In the genomic region with DNA sequence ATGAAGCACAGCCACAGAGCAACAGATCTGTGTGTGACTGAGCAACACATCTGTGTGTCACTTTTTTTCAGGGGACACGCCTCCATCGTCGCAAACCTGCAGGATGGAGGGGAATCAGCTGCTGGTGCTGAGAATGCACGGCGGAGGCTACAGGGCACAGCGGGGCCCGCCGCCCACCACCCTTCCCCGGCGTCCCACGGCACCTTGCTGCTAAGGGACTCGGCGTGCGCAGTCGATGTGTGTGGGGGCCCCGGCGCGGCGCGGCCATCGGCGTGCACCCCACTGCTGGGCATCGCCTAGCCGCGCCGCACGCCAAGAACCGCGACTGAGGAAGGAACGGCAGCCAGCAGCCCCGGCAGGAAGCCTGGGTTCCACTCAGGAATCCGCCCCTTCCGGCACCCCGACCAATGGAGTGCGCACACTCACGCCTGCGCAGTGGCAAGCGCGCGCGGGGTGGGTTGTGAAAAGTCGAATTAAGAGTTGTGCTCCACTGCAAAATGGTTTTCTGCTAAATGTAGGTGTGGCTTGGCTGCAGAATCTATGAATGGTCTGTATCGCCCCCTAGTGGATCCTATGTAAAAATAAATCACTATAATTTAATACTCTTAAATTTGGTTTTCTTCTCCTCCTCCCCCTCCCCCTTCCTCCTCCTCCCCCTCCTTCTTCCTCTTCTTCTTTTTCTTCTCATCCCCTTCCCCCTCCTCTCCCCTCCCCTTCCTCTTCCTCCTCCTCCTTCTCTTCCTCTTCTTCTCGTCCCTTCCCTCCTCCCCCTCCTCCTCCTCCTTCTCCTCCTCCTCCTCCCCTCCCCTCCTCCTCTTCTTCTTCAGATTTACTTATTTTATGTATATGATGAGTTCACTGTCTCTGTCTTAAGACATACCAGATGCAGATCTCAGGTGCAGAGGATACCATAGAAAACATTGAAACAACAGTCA, we compare ENCODE assay signal across 7 mouse cellular contexts. TPM values are rescaled to one million over a fixed set of nuclear protein-coding genes. Genes with fewer than 3 reads are reported as not detected.
A peak's percentile ranks its signal among the peaks of the same experiment; 100 is the strongest.
DNase-seq lines count a peak whose midpoint lies in the region; ATAC-seq lines count a peak whose summit lies in the region.

A gene (minus strand): TSS at position 293 of the 935 bp plus-strand sequence.
A gene (minus strand): TSS at position 341 of the 935 bp plus-strand sequence.
A gene (minus strand): TSS at position 426 of the 935 bp plus-strand sequence.

- ATAC-seq in intestine, embryonic 16.5 days, result peak; percentile 100
- ATAC-seq in midbrain, embryonic 11.5 days (ENCODE audit: low FRiP score), result peak; percentile 100

- H3K27me3 ChIP-seq in intestine, embryonic 16.5 days (replicated peaks; ENCODE audit: control insufficient read depth, insufficient read depth, low read length), result no peaks in the 10 kb centered on the region
- no peaks in the 10 kb centered on the region for H3K27me3 ChIP-seq in midbrain, embryonic 11.5 days (ENCODE audit: control insufficient read depth, insufficient read depth, low read length)

- peaks cover 6% of the 10 kb centered on the region for H3K4me1 ChIP-seq in intestine, embryonic 16.5 days (ENCODE audit: control insufficient read depth, insufficient read depth, low read length)
- peaks cover 5% of the 10 kb centered on the region; the same call in 1 of the 2 replicates for H3K4me1 ChIP-seq in midbrain, embryonic 11.5 days (ENCODE audit: control insufficient read depth, insufficient read depth, low read length)

- intact Hi-C loops in left cerebral cortex, postnatal 36 days (cut with DNase I), result loop anchor here (2.0 kb wide), 1 partner anchor 300 kb away; no protein-coding TSS in a partner anchor

- peak within 1 kb of the TSS; percentile 95 for H3K9ac ChIP-seq in intestine, embryonic 16.5 days (ENCODE audit: low read depth, low read length)
- peak within 1 kb of the TSS; percentile 92 for H3K9ac ChIP-seq in midbrain, embryonic 11.5 days (ENCODE audit: low read length)

- peak within 1 kb of the TSS; percentile 80 for H3K27ac ChIP-seq in intestine, embryonic 16.5 days (ENCODE audit: low read length)
- H3K27ac ChIP-seq in midbrain, embryonic 11.5 days (ENCODE audit: low read depth, low read length), result 0 out of 2 replicates have a peak within 1 kb of the TSS, but pooled peaks have one; percentile 57

- peak within 1 kb of the TSS; percentile 87 for H3K4me3 ChIP-seq in intestine, embryonic 16.5 days (ENCODE audit: low read length)
- peak within 1 kb of the TSS; percentile 79 for H3K4me3 ChIP-seq in midbrain, embryonic 11.5 days (ENCODE audit: low read depth, low read length)

- DNase-seq in adrenal gland, adult 8-10 months, result peak; percentile 97
- DNase-seq in embryo, embryonic 9.5 days (ENCODE audit: extremely low spot score), result peak; percentile 94
- DNase-seq in gastrocnemius, postnatal 4 days (ENCODE audit: low spot score in 2 of 2), result peak; percentile 96
- peak; percentile 97 to 98 for DNase-seq in left cerebral cortex, postnatal 36 days (ENCODE audit: low spot score in 2 of 2)
- DNase-seq in midbrain, embryonic 11.5 days (ENCODE audit: low spot score, missing footprints), result peak; percentile 99
- DNase-seq in skeletal muscle tissue, adult 2 months (ENCODE audit: low read depth, low spot score), result peak; percentile 94

- peaks cover 3% of the 10 kb centered on the region; the same call in 1 of the 2 replicates for H3K36me3 ChIP-seq in intestine, embryonic 16.5 days (ENCODE audit: control insufficient read depth, insufficient read depth, low read length)
- peaks cover 8% of the 10 kb centered on the region; the same call in 1 of the 2 replicates for H3K36me3 ChIP-seq in midbrain, embryonic 11.5 days (ENCODE audit: control insufficient read depth, insufficient read depth, low read length)

- no peaks in the 10 kb centered on the region for H3K9me3 ChIP-seq in intestine, embryonic 16.5 days (ENCODE audit: control insufficient read depth, low read length)
- H3K9me3 ChIP-seq in midbrain, embryonic 11.5 days (ENCODE audit: control insufficient read depth, low read length), result no peaks in the 10 kb centered on the region

- peak within 1 kb of the TSS; percentile 53 for H3K4me2 ChIP-seq in intestine, embryonic 16.5 days (ENCODE audit: low read depth, low read length)
- peak within 1 kb of the TSS; percentile 44 for H3K4me2 ChIP-seq in midbrain, embryonic 11.5 days

- WGBS in intestine, embryonic 16.5 days, result under 1% methylated on average over 44 of the region's 44 CpGs
- under 1% methylated on average over 43 of the region's 44 CpGs for WGBS in midbrain, embryonic 11.5 days

RNA-seq across cellular contexts. Expression of the first gene that starts in this region (rescaled TPM):
- total RNA-seq in adrenal gland, adult 8-10 months (2022), result not detected
- total RNA-seq in gastrocnemius, postnatal 4 days (2021), result 1 to 10 TPM; 8.0 to 8.9 TPM
- 7.5 TPM in 1 of 2 replicates, not detected in the other for polyA plus RNA-seq in intestine, embryonic 16.5 days (2015; fragmentation: Nextera tagmentation; extraction: Ambion mirVana)
- total RNA-seq in left cerebral cortex, postnatal 36 days (2021), result 1 to 10 TPM in 1 of 2 experiments, not detected in 1; 3.5 TPM
- polyA plus RNA-seq in midbrain, embryonic 11.5 days (2014; fragmentation: Nextera tagmentation; extraction: Ambion mirVana), result 5.9 TPM in 1 of 2 replicates, not detected in the other

RNA-seq across cellular contexts. Expression of the second gene that starts in this region (rescaled TPM):
- under 1 TPM in 3 of 4 experiments, not detected in 1; 0.08 to 0.14 (median 0.09) TPM for total RNA-seq in adrenal gland, adult 8-10 months (2022)
- total RNA-seq in gastrocnemius, postnatal 4 days (2021), result not detected
- 0.39 and 0.53 TPM in 2 replicates for polyA plus RNA-seq in intestine, embryonic 16.5 days (2015; fragmentation: Nextera tagmentation; extraction: Ambion mirVana)
- not detected for total RNA-seq in left cerebral cortex, postnatal 36 days (2021)
- polyA plus RNA-seq in midbrain, embryonic 11.5 days (2014; fragmentation: Nextera tagmentation; extraction: Ambion mirVana), result 0.82 and 2.0 TPM in 2 replicates

RNA-seq across cellular contexts. Expression of the third gene that starts in this region (rescaled TPM):
- 10 to 100 TPM; 28.0 to 33.0 (median 29.2) TPM for total RNA-seq in adrenal gland, adult 8-10 months (2022)
- total RNA-seq in gastrocnemius, postnatal 4 days (2021), result 10 to 100 TPM; 52.2 to 54.7 TPM
- 67.5 and 69.7 TPM in 2 replicates for polyA plus RNA-seq in intestine, embryonic 16.5 days (2015; fragmentation: Nextera tagmentation; extraction: Ambion mirVana)
- total RNA-seq in left cerebral cortex, postnatal 36 days (2021), result 10 to 100 TPM; 25.0 to 26.7 TPM
- 107 and 127 TPM in 2 replicates for polyA plus RNA-seq in midbrain, embryonic 11.5 days (2014; fragmentation: Nextera tagmentation; extraction: Ambion mirVana)

Comparison
In these comparisons a context has a peak if more than half of its experiments do, and no peak if none do; other contexts are left out.
1. Peak in every context shown above with its lines: DNase-seq, ATAC-seq, H3K4me3 ChIP-seq and H3K27ac ChIP-seq.